Mouse (Mus musculus) left cerebral cortex, postnatal 25 days (tissue): ENCODE measurements around the gene Arih2. TPM values are rescaled to one million over a fixed set of nuclear protein-coding genes. Genes with fewer than 3 reads are reported as not detected.
A peak's percentile ranks its signal among the peaks of the same experiment; 100 is the strongest.

ENCODE experiments used
- DNase-seq, 2 experiments: peaks; one replicate each; pipeline ENCODE4 v3.0.0; 2022; ENCODE audit warnings: low spot score in 2 of 2, mixed read lengths in 1 of 2
- intact Hi-C: fragments of 180-260 bp; cut with DNase I; formaldehyde crosslinking; loops from one replicate; pipeline ENCODE4 v1.15.1; 2025
- total RNA-seq, 2 experiments: library from RNA; stranded (reverse); gene quantifications; 2 replicates each; pipeline ENCODE4 v1.2.3; 2021

Gene Arih2
- total RNA-seq, 2 experiments from 2014 or later, result 48.3 to 50.9 TPM

DNA sequence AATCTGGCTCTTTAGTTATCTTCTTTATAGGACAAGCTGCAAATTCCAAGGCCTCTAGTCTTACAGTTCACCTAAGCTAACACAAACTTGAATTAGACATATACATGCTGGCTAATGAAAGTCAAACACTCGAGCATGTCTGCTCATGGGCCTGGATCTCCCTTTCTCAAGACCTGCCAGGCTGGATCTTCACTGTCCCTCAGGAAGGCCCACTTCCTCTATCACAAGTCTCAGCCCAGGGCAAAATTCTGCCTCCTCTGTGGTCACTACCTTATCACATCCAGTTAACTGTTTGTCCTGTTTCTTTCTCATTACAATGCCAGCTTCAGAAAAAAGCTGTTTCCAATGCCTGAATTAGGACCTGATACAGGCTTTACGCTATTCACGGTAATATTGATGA is 54.8 kb downstream of the Arih2 start:
- intact Hi-C loops, result no loop called here
- no peak for DNase-seq

DNA sequence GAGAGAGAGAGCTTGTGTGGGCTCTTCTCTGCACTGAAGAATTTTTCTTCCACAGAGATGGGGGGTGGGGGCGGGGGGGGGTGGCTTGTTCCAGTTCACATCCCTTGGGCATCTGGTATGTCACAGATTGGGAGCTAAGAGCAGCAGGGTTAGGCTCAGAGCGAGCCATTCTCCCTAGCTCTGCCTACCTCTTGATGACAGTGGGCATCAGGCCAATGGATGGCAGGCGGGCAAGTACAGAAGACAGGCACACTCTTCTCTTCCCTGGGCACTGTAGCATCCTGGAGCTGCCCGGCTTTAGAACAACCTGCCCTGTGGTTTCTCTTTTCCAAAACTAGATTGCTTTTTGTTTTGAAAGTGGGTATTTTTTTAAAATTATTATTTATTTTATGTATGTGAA is 57.7 kb downstream of the Arih2 start:
- no peak for DNase-seq
- intact Hi-C loops, result no loop called here

DNA sequence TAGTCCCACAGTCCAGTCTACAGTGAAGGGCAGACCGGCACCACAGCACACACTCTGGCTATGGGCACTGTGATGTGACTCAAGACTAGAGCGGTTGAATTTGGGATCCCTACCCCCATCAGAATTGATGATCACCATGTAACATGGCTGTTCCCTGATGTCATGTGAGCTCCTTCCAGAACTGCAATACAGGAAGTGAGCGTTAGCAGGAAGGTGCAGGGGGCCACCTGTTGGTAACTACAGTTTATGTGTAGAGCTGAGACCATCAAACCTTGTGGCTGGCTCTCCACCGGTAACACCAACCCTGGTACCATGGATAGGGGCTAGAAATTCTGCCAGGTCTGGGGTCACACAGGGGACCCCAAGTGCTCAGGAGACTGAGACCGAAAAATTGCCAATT is 60.0 kb downstream of the Arih2 start:
- intact Hi-C loops, result no loop called here
- DNase-seq, result peak in 1 of 2 experiments; percentile 27

DNA sequence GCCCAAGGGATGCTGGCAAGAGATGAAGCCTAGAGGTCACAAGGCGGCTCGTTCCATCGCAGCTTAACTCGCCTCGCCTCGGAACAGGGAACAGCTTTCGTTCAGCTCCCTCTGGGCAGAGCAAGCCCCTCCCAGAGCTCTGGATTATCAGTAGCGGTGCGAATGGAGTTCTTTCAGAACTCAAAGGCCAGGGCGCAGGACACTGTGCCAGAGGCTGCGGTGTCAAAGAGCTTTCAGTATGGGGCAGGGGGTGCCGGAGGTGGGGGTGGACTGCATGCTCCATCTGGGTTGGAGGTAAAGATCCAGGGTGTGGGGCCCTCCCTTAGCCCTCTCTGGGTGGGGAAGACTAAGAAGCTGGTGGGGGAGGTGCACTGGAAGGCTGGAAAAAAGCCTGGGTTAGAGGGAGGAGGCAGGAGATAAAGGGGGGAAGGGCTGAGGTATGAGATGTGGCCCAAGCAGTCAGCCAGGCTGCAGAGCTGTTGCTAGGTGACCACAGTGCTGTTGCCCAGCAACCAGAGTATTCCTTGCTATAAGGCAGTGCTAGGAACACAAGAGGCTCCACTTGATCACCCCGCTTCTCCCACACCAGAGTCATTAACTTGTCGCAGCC is 61.5 kb downstream of the Arih2 start:
- DNase-seq, result peak; percentile 89 to 97
- intact Hi-C loops, result no loop called here

DNA sequence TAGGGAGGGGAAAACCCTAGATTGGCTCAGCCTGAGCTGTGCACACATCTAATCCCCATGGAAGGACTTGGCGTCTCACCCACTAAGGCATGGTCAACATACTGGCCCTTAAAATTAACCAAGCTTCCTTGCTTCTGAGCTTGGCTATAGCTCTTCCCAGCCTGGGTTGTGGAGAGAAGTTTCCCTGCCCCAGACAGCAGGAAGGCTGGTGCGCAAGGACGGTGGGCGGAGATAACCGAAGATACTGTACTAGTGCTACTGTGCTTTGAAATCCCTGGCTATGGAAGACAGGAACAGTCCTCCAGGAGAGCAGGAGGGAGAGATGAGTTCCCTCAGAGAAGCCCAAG is 69.9 kb downstream of the Arih2 start:
- intact Hi-C loops, result no loop called here
- DNase-seq, result no peak

DNA sequence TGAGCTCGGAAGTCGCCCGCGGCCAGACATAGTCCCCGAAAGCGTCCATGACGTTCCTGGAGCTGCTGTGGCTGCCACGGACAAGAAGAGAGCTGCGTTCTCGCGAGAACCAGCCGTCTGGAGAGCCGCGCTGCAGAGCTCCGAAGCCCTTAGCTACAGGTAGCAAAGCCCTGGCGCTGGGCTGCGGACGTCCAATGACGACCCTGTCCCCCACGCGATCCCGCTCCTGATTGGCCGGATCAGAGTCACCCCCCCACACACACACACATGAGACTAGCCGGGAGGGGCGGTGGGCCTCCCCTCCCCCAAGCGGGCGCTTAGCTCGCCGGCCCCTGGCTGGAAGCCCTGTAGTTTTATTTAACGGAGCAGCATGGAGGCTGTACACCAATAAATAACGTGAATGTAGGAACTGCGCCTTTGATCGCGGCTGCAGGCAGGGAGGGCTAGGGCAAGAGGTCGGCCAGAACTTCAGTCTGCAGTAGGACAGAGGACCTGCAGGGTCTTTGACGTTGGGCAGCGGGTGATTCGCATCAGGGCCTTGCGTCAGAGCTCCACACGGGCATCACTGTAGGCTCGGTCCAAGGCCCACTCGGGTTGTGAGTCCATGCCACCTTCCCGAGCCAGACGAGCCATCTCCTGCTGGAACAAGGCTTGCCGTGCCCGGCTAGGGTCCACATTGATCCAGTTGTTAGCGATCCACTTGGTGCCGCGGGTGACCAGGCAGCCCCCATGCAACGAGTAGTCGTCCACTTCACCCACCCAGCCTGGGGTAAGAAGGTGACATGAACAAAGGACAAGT is 70.4 kb downstream of the Arih2 start, which contains the start of gene Wdr6:
Wdr6 (minus strand) TSS at position 195 of the 799 bp plus-strand sequence.
- DNase-seq, result peak; percentile 92 to 95
- intact Hi-C loops, result no loop called here

DNA sequence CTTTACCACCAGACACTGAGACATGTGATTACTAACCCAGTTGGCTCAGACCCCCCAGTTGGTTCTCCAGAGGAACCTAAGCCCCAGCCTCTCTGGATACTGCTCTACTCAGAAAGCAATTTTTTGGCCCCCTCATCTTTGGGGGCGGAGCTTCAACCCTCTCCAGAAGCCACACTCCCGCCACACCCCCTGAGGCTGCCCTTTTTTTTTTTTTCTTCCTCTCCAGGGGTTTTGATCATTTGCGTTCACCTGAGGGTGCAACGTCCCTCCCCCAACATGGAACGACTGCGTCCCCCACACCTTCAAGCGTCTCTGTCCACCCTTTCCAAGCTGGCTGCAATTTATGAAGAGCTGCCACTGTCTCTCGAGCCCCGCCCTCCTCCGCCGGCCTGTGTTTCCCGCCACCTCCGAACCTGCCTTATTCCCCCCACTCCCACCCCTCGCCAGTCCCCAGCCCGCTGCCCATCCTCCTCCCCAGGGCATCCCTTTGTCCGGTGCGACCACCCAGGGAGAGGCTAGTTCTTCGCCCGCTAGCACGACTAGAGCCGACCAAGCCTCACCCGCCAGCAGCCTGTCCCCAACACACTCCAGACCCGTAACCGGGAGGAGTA is 71.1 kb downstream of the Arih2 start:
- DNase-seq, result peak in 1 of 2 experiments; percentile 47
- intact Hi-C loops, result no loop called here

DNA sequence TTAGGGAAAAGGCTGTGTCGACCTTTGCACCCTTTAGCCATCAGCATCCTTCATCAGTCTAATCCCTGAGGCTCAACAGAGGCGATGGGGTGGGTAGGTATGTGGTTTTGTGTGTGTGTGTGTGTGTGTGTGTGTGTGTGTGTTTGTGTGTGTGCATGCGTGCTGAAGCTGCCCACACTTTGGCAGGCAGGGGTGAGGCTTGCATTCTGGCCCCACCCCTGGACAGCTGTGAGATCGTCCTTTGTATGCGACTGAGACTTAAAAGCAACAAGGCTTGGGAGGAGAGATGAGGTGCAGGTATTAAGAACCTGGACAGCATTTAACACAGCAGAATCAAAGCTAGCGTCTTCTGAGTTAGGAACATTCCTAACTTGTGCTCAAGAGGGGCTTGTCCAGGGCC is 72.2 kb downstream of the Arih2 start:
- DNase-seq, result no peak
- intact Hi-C loops, result no loop called here

DNA sequence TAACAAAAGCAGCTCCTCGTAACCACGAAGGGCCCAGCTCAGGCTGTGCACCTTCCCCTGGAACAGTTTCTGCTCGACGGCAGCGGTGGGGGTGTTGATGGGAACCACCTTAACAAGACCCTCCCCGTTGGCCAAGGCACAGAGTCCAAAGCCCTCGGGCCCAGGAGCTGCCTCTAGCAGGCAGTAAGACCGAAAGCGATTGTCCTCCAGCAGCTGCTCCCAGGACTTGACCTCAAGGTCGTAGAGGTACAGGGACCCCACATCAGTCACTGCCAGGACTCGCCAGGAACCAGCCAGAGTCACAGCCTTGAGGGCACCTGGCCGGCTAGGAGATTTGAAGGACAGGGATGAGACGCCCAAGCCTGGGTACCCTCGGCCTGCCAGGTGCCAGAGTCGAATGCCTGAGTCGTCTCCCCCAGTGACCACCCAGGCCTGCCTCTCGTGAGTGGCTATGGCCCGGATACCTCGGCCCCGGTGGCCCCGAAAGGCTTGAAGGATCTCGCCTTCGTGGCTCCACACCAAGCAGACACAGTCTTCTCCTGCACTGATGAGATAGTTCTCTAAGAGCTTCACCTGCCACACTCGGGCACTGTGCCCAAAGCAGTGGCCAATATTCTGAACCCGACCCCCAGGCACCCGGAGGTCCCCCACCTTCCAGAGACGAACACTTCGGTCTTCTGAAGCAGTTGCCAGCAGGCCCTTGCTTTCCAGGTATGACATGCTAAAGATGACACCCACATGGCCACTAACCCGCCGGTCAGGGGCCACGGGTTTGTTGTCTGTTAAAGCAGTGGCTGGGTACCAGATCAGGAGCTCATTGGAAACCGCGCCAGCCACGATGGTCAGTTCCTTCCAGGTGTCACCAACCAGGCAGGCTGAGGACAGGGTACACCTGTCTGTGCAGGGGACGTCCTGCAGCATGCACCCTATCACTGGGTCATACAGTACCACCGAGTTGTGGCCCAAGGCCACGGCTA is 73.6 kb downstream of the Arih2 start:
- intact Hi-C loops, result no loop called here
- no peak for DNase-seq

DNA sequence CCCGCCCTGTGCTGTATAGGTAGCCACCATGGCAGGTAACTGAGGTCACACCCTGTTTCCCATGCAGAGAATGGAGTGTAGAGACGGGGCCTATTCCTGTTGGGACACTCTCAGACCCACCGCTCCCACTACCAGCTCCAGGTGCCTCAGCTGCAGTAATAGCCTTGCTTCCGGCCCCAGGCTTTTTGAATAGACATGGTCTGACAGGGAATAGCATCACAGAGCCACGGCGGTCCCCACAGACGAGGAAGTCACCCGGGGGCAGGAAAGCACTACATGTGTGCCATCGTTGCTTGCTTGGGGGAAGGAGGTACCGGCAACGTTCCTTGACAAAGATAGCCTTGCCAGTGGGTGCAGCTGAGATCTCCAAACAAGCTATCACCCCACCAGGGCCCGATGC is 74.3 kb downstream of the Arih2 start:
- DNase-seq, result no peak
- intact Hi-C loops, result no loop called here

DNA sequence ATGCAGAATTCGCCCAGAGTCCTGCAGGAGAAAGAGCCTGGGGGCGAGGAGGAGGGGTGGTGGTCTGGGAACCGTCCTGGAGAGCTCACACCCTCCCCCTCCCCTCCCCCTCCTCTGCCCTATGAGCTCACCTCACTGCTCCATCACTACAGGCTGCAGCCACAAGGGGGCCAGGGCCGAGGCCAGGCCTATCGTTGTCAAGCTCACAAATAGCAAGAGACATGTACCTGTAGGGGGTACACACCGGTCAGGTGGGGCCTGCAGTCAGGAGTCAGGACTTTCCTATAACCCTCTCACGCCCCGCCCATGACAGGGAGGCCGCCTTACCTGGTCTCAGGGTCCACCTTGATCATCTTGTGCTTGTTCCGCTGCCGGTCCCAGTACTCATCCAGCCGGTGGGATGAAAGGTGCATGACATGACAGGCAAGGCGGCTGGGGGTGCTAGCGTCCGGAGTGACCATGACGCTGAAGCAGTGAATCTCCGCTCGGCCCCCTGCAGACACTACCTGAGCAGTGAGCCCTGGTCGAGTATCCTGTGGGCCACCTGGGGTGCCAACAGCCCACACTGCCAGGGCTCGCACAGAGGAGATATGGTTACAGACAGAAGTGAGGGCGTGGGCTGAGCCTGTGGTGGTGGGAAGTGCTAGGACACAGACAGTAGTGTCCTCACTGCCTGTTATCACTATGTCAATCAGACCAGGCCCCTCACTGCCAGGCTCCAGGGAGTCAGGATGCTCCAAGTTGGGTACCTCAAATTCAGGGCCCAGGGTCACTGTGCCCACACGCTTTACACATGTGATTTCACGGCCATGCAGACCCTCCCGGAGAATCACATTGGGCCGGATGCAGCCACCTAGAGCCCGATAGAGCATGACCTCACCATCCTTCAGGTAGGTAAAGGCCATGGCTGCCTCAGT is 75.2 kb downstream of the Arih2 start:
- intact Hi-C loops, result no loop called here
- DNase-seq, result peak in 1 of 2 experiments; percentile 47

DNA sequence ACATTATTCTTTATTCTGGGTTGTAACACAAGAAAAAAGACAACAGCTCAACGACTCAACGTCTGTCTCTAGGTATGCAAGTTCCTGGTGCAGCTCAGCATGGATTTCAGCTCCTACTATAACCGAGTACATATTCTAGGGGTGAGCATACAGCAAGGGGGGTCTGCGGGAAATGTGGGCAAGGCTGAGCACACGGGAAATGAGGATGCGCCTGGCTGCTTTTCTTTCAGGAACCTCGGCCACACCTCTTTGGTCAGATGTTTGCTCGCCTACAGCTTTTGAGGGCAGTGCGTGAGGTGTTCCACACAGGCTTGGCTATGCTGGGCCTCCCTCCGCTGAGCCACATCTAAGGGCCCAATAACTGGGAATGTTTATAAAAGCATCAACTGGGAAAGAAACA is 76.9 kb downstream of the Arih2 start:
- no peak for DNase-seq
- intact Hi-C loops, result no loop called here

DNA sequence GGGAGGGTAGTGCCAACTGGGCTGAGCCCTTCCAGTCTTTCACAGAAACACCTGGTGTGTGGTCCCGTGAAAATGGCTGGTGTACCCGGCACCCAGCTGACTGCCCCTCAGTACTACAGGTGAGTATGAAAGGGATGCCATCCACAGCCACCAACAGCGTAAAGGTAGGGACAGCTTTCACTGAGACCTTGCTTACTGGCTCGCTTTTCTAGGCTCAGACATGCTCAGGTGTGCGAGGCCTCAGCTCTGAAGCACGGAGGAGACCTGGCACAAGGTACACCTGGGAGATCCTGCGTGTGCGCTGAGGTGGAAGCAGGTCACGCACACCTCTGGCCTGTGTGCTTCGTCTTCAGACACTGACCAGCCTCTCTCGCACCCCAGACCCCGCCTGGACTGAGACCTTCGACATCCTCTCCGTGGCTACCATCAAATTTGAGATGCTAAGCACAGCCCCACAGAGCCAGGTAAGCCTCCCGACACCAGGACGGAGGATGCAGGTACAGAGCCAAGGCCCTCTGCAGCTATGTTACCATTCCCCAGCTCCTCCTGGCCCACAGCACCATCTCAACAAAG is 77.7 kb downstream of the Arih2 start:
- intact Hi-C loops, result no loop called here
- DNase-seq, result no peak

DNA sequence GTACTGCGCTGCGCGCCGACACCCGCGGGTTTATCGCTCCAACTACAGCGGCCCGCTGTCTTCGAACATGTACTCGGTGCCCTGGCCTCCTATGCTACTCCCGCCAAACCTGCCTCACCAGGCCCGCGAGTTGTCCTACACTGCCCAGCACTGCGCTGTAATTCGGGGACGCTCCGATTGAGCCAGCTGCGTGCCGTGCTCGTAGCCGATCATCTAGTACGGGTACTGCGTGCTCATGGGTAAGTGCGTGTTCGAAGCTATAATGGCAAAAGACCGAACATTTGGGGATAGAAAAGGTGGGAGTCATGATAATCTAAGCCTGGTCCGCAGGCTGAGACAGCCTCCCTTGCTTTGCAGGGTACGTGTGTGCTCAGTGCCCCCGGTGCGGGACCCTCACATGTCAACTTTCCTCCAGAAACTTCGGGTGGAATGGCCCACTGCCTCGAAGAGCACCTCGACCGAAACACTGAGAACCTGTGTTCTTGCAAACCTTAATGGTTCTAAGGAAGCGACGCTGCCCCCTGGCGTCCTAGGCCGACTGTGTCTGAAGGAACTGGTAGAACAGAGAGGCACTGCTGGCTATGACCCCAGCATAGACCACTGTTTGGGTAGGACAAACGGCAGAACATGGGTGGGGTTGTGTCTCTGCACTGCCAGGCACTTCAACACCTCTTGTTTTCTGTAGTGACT is 78.8 kb downstream of the Arih2 start:
- DNase-seq, result peak in 1 of 2 experiments; percentile 82
- intact Hi-C loops, result no loop called here

DNA sequence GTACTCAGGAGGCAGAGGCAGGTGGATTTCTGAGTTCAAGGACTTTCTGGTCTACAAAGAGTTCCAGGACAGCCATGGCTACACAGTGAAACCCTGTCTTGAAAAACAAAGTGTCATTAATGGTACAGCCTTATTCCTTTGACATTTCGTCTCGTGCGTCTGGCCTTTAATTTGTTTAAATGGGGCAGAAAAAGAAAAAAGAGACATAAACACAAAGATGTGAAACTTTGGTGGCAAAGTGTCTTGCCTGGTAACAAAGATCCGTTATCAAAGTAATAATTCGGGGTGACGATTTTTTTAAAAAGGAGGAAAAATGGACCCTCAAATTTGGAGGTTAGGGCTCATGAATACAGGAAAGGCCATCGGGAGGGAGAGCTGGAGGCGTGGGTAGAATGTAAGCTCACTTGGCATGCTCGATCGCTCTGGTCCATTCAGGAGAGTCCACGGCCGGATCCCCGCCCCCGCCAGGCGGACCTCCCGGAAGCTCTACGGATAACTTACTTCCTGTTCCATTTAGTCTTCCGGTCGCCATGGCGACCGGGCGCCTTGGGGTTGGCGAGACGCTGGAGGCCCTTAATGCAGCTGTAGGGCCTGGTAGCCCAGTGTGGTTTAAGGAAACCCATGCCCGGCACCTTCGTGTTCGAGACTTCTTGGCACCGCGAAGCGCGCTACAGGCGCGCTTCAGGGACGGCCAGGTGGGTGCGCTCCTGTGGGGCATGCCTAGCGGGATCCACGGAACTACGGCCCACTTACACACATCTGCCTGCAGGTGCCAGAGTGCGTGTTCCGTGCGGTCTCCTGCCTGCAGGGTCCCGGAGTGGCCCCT is 79.6 kb downstream of the Arih2 start, which contains the start of gene Dalrd3:
Dalrd3 (plus strand) TSS at position 506 of the 826 bp plus-strand sequence.
- peak; percentile 89 to 97 for DNase-seq
- intact Hi-C loops, result no loop called here

DNA sequence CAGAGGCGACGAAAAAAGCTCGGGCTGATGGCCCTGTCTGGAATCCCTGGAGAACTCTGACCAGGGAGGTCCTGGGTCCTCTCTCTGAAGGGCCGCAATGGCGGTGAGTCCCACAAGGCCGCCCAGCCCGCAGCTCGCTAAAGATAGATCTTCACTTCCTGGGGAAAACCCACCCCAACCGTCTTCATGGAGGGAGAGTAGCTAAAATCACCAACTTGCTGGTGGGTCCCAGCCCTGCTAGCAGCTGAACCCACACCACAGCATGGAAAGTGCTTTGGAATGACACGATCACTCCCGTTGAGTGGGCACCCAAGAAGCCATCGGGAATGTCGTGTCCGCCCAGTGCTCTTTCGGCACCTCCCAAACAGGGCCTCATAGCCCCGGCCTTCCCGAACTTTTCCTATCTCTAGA is 80.7 kb downstream of the Arih2 start:
- intact Hi-C loops, result no loop called here
- DNase-seq, result no peak

DNA sequence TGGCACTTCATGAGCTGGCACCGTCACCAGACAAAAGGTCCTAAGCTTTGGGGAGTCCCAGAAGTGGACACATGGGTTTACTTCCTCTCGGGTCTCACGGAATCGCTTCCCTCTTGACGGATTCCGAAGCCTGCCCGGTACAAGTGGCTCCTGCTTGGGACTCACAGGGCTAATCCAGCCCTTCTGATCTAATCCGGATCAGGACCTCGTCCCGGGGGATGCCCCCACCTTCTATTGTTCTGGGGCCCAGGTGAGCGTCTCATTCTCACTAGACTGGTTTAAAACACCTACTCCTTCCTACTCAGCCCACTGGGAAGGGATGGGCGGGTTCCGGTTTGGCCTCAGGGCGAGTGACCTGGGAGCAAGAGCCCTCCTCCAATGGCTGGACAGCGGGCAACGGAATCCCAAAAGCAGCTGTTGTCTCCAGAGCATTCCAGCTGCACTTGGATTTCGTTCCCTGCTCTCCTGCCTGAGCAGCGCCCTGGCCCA is 81.2 kb downstream of the Arih2 start:
- intact Hi-C loops, result loop anchor here (2.0 kb wide), 1 partner anchor 29 kb away; the partner anchor contains the start of gene P4htm
- no peak for DNase-seq
